Mouse (Mus musculus): ENCODE measurements around the gene 4930435E12Rik.
"Not testable (repeated sequence)": the region's sequence is repeated elsewhere in the genome, so short reads cannot be mapped to it uniquely, and the experiment has no call there.

4930435E12Rik gene

GRCm38 (mm10) chr16:38828649-38829048 is at the start of gene 4930435E12Rik:
TSS of gene 4930435E12Rik (minus strand) at chr16:38828749.
- DNase-seq (ENCODE audit: low spot score), result no peak

GRCm38 (mm10) chr16:38874481-38874880 is 45.9 kb upstream of the 4930435E12Rik start:
- no peak for DNase-seq (ENCODE audit: low spot score)

- no peak for DNase-seq (ENCODE audit: low spot score)
These were observed 44.7 kb upstream of the 4930435E12Rik start for GRCm38 (mm10) chr16:38873231-38873630.

GRCm38 (mm10) chr16:38864358-38864757 is 35.8 kb upstream of the 4930435E12Rik start:
- DNase-seq (ENCODE audit: low spot score), result no peak

- DNase-seq (ENCODE audit: low spot score), result no peak
These were observed 32.0 kb upstream of the 4930435E12Rik start for GRCm38 (mm10) chr16:38860548-38860947.

- DNase-seq (ENCODE audit: low spot score), result no peak
These were observed 29.7 kb upstream of the 4930435E12Rik start for GRCm38 (mm10) chr16:38858120-38858749.

- peak; percentile 11 for DNase-seq (ENCODE audit: low spot score)
These were observed 16.0 kb downstream of the 4930435E12Rik start for GRCm38 (mm10) chr16:38812521-38812920.

- no peak for DNase-seq (ENCODE audit: low spot score)
These were observed 18.4 kb downstream of the 4930435E12Rik start for GRCm38 (mm10) chr16:38810196-38810595.

- DNase-seq (ENCODE audit: low spot score), result not testable (repeated sequence)
These were observed 20.8 kb downstream of the 4930435E12Rik start for GRCm38 (mm10) chr16:38807796-38808195.

- DNase-seq (ENCODE audit: low spot score), result no peak
These were observed 28.5 kb downstream of the 4930435E12Rik start, which contains the start of gene Upk1b for GRCm38 (mm10) chr16:38800091-38800490. TSS of gene Upk1b (minus strand) at chr16:38800328.

- no peak for DNase-seq (ENCODE audit: low spot score)
These were observed 29.5 kb downstream of the 4930435E12Rik start for GRCm38 (mm10) chr16:38798957-38799450.

GRCm38 (mm10) chr16:38793120-38793519 is 35.4 kb downstream of the 4930435E12Rik start:
- DNase-seq (ENCODE audit: low spot score), result no peak

- DNase-seq (ENCODE audit: low spot score), result no peak
These were observed 38.6 kb downstream of the 4930435E12Rik start for GRCm38 (mm10) chr16:38789966-38790365.

- DNase-seq (ENCODE audit: low spot score), result no peak
These were observed 39.5 kb downstream of the 4930435E12Rik start for GRCm38 (mm10) chr16:38789016-38789415.

- no peak for DNase-seq (ENCODE audit: low spot score)
These were observed 43.2 kb downstream of the 4930435E12Rik start for GRCm38 (mm10) chr16:38785301-38785700.

- no peak for DNase-seq (ENCODE audit: low spot score)
These were observed 46.0 kb downstream of the 4930435E12Rik start for GRCm38 (mm10) chr16:38782524-38783067.

- DNase-seq (ENCODE audit: low spot score), result no peak
These were observed 46.6 kb downstream of the 4930435E12Rik start for GRCm38 (mm10) chr16:38781946-38782345.

- DNase-seq (ENCODE audit: low spot score), result no peak
These were observed 47.5 kb downstream of the 4930435E12Rik start for GRCm38 (mm10) chr16:38780960-38781572.

GRCm38 (mm10) chr16:38776342-38776741 is 52.2 kb downstream of the 4930435E12Rik start:
- DNase-seq (ENCODE audit: low spot score), result no peak

- DNase-seq (ENCODE audit: low spot score), result no peak
These were observed 53.4 kb downstream of the 4930435E12Rik start for GRCm38 (mm10) chr16:38774964-38775746.

GRCm38 (mm10) chr16:38772906-38773496 is 55.5 kb downstream of the 4930435E12Rik start:
- DNase-seq (ENCODE audit: low spot score), result no peak

GRCm38 (mm10) chr16:38771145-38771544 is 57.4 kb downstream of the 4930435E12Rik start:
- no peak for DNase-seq (ENCODE audit: low spot score)

Data from ovary, adult 18-20 months (tissue).